Mouse (Mus musculus) lung, embryonic 14.5 days (tissue): ENCODE results near the gene Gm20388. TPM values are rescaled to one million over a fixed set of nuclear protein-coding genes. Genes with fewer than 3 reads are reported as not detected.

ENCODE experiments used
- ATAC-seq: fragments of 200-750 bp; cut with Nextera tagmentation; 2 replicates; pipeline ENCODE4 v1.8.0; 2017; ENCODE audit warnings: mild to moderate bottlenecking, moderate TSS enrichment, moderate library complexity; ENCODE audit not compliant: insufficient read depth
- DNase-seq: peaks from one replicate; pipeline ENCODE4 v3.0.0-alpha.2; 2015
- H3K27ac ChIP-seq: fragments of 300-500 bp; sonication (generic); 2 replicates; pipeline ENCODE4 v1.5.1; 2014; ENCODE audit warnings: low read depth, mild to moderate bottlenecking, moderate library complexity
- H3K27me3 ChIP-seq: fragments of 300-500 bp; sonication (generic); 2 replicates; pipeline ENCODE4 v1.6.1; 2014; ENCODE audit warnings: low read length, control low read depth; ENCODE audit not compliant: insufficient read depth
- H3K36me3 ChIP-seq: fragments of 300-500 bp; sonication (generic); 2 replicates; pipeline ENCODE4 v1.6.1; 2014; ENCODE audit warnings: control low read depth; ENCODE audit not compliant: insufficient read depth
- H3K4me1 ChIP-seq: fragments of 300-500 bp; sonication (generic); 2 replicates; pipeline ENCODE4 v1.6.1; 2014; ENCODE audit warnings: antibody characterized with exemption, control low read depth; ENCODE audit not compliant: insufficient read depth
- H3K4me2 ChIP-seq: fragments of 300-500 bp; sonication (generic); 2 replicates; pipeline ENCODE4 v1.6.1; 2014; ENCODE audit warnings: mild to moderate bottlenecking
- H3K4me3 ChIP-seq: fragments of 300-500 bp; sonication (generic); 2 replicates; pipeline ENCODE4 v1.5.1; 2014; ENCODE audit warnings: low read depth, low read length
- H3K9ac ChIP-seq: fragments of 300-500 bp; sonication (generic); 2 replicates; pipeline ENCODE4 v1.6.1; 2014
- H3K9me3 ChIP-seq: fragments of 300-500 bp; sonication (generic); 2 replicates; pipeline ENCODE4 v1.6.1; 2016; ENCODE audit warnings: low read depth, low read length, control low read depth
- CTCF ChIP-seq: IDR thresholded peaks from 2 replicates; pipeline ENCODE4 v1.5.1; 2016; ENCODE audit warnings: antibody characterized with exemption, low read depth
- WGBS: fragments of 180-500 bp; shearing (Covaris S2); extraction: QIAGEN DNeasy Blood & Tissue Kit; methylation state at CpG from one replicate; pipeline ENCODE4 v1.1.7; 2014; 5-methylcytosine and 5-hydroxymethylcytosine counted together
- polyA plus RNA-seq: library from polyadenylated mRNA; unstranded; fragments of >200 nt; fragmentation: Nextera tagmentation; extraction: Ambion mirVana; gene quantifications from 2 replicates; pipeline ENCODE4 v1.2.1, GENCODE M21; 2014

The Gm20388 gene
- polyA plus RNA-seq, 1 experiment from 2014 or later, result not detected

GRCm38 (mm10) chr8:120268541-120268980 lies 357.9 kb downstream of the Gm20388 start:
- Histone ChIP-seq H3K9me3 (no peaks in the 10 kb centered on the region), H3K4me2 (peak overlapping the region; percentile 32; the same call in 1 of the 2 replicates), H3K27ac (peak overlapping the region; percentile 21; the same call in 1 of the 2 replicates), H3K9ac (no peak overlapping the region), H3K27me3 (no peaks in the 10 kb centered on the region), H3K36me3 (no peaks in the 10 kb centered on the region), H3K4me1 (peaks cover 51% of the 10 kb centered on the region), H3K4me3 (no peak overlapping the region)
- no peak for ATAC-seq
- WGBS, result 46% methylated on average over 19 of the region's 19 CpGs
- TF ChIP-seq CTCF, result no peak
- peak; percentile 61 for DNase-seq

DNA sequence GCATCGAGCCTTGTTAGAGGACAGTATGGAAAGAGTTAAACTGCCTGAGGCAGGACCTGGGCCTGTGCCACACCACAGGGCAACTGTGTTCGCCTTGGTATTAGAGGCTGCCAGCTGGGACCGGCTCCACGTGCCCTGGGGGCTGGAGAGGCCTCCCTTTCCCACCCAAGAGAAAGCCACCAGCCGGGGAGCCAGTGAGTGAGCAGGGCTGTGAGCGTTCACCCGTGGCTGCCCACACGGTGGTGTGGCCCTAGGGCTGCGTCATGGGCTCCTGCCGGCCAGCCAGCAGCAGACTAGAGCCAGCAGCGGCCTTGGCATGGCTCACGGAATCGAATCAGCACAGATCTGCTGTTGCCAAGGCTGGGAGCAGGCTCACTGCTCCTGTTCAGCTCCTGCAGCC lies 359.8 kb downstream of the Gm20388 start:
- Histone ChIP-seq H3K9ac (no peak overlapping the region), H3K4me2 (no peak overlapping the region), H3K4me1 (peaks cover 45% of the 10 kb centered on the region), H3K27ac (no peak overlapping the region), H3K4me3 (no peak overlapping the region), H3K9me3 (no peaks in the 10 kb centered on the region), H3K27me3 (no peaks in the 10 kb centered on the region), H3K36me3 (no peaks in the 10 kb centered on the region)
- ATAC-seq, result no peak
- no peak for TF ChIP-seq CTCF
- WGBS, result 79% methylated on average over 13 of the region's 13 CpGs
- DNase-seq, result no peak

DNA sequence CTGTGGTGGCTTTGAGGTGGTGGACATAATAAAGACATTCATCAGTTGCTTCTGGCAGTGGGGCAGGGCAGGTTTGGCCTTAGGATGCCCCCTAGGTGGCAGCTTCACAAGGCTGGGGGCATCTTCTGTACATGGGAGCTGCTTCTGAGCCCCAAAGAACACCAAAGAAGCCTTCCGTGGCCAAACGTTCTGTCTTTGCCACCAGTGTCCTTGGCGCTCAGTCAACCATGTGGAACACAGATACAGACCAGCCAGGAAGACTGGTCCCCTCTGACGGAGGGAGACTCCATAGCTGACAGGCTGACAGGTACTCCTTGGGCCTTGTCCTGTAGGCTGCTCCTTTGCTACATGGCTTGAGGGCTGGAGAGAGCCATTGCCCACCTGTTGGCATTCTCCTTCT lies 362.8 kb downstream of the Gm20388 start:
- Histone ChIP-seq H3K9ac (no peak overlapping the region), H3K4me2 (no peak overlapping the region), H3K27ac (no peak overlapping the region), H3K9me3 (no peaks in the 10 kb centered on the region), H3K27me3 (no peaks in the 10 kb centered on the region), H3K36me3 (no peaks in the 10 kb centered on the region), H3K4me1 (peaks cover 50% of the 10 kb centered on the region), H3K4me3 (no peak overlapping the region)
- ATAC-seq (no peak), DNase-seq (no peak)
- no peak for TF ChIP-seq CTCF
- 81% methylated on average over 4 of the region's 4 CpGs for WGBS

- peak overlapping the region; percentile 44 for H3K9ac ChIP-seq
- ATAC-seq, result peak; percentile 87
- no peaks in the 10 kb centered on the region for H3K27me3 ChIP-seq
- no peaks in the 10 kb centered on the region for H3K9me3 ChIP-seq
- H3K4me2 ChIP-seq, result peak overlapping the region; percentile 78
- peak; percentile 98 for DNase-seq
- 0 out of 2 replicates have a peak, but pooled peaks have one; percentile 4 for TF ChIP-seq CTCF
- H3K4me1 ChIP-seq, result peaks cover 42% of the 10 kb centered on the region
- peak overlapping the region; percentile 94 for H3K27ac ChIP-seq
- H3K4me3 ChIP-seq, result peak overlapping the region; percentile 35
- under 1% methylated on average over 49 of the region's 49 CpGs for WGBS
- no peaks in the 10 kb centered on the region for H3K36me3 ChIP-seq
Observed at GRCm38 (mm10) chr8:120276051-120276890, 365.6 kb downstream of the Gm20388 start.

DNA sequence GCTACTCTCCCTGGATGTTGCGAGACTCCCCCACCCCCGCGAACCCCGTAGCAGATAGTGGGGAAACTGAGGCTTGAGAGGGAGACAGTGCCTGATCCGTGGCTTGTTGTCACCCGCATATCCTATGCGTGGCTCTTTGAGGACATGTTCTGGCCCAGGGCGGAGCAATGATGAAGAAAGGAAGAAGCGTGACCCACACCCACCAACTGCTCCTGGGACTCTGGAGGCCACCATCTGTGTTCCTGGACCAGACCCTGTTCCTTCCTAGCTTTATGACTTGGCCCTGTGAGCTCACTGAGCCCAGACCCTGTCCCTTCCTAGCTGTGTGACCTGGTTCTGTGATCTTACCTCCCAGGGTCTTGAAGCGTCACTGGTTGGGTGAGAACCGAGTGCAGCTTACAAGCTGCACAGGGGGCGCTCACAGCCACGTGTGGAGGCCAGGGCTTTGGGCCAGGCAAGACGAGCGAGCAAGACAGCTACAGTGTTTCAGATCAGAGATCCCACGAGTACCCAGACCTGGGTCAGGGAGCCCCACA lies 366.3 kb downstream of the Gm20388 start:
- no peaks in the 10 kb centered on the region for H3K9me3 ChIP-seq
- TF ChIP-seq CTCF, result peak; percentile 62
- H3K27me3 ChIP-seq, result no peaks in the 10 kb centered on the region
- H3K36me3 ChIP-seq, result no peaks in the 10 kb centered on the region
- 9% methylated on average over 16 of the region's 16 CpGs for WGBS
- peak overlapping the region; percentile 44 for H3K9ac ChIP-seq
- H3K4me1 ChIP-seq, result peaks cover 42% of the 10 kb centered on the region
- peak overlapping the region; percentile 78 for H3K4me2 ChIP-seq
- peak overlapping the region; percentile 35 for H3K4me3 ChIP-seq
- peak; percentile 22 for ATAC-seq
- peak; percentile 83 for DNase-seq
- H3K27ac ChIP-seq, result peak overlapping the region; percentile 94

GRCm38 (mm10) chr8:120278009-120278408 lies 367.4 kb downstream of the Gm20388 start:
- Histone ChIP-seq H3K4me1 (peaks cover 48% of the 10 kb centered on the region), H3K4me2 (no peak overlapping the region), H3K36me3 (no peaks in the 10 kb centered on the region), H3K9ac (no peak overlapping the region), H3K27ac (peak overlapping the region; percentile 94; the same call in 1 of the 2 replicates), H3K9me3 (no peaks in the 10 kb centered on the region), H3K27me3 (no peaks in the 10 kb centered on the region), H3K4me3 (no peak overlapping the region)
- no peak for TF ChIP-seq CTCF
- peak; percentile 67 for DNase-seq
- 28% methylated on average over 14 of the region's 14 CpGs for WGBS
- ATAC-seq, result no peak

DNA sequence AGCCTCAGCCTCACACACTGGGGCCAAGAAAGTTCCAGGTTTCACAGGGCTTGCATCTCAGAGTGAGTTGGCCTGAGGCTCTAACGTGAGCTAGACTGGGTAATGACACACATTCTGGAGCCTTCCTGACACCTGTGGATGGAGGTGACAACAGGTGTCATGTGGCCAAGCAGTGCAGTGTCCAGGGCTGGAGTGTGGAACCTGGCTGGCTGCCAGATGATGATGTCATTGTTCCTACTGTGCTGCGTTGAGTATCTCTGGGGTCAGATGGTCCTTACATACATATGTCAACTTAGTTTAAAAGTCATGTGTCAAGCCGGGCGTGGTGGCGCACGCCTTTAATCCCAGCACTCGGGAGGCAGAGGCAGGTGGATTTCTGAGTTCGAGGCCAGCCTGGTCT lies 368.8 kb downstream of the Gm20388 start:
- H3K4me1 ChIP-seq, result peaks cover 61% of the 10 kb centered on the region
- no peak overlapping the region for H3K9ac ChIP-seq
- WGBS, result 73% methylated on average over 8 of the region's 8 CpGs
- no peak for TF ChIP-seq CTCF
- H3K4me2 ChIP-seq, result no peak overlapping the region
- H3K4me3 ChIP-seq, result no peak overlapping the region
- no peaks in the 10 kb centered on the region for H3K36me3 ChIP-seq
- no peak overlapping the region; the same call in 1 of the 2 replicates for H3K27ac ChIP-seq
- ATAC-seq (no peak), DNase-seq (peak; percentile 48)
- no peaks in the 10 kb centered on the region for H3K9me3 ChIP-seq
- no peaks in the 10 kb centered on the region for H3K27me3 ChIP-seq
